Mouse (Mus musculus) brain, embryonic 14.5 days (tissue): ENCODE measurements around the gene Cadps2.

Source experiments
- CTCF ChIP-seq: fragments of 200-500 bp; IDR thresholded peaks from 2 replicates; pipeline ENCODE4 v1.5.1; 2012; ENCODE audit warnings: inconsistent platforms, mild to moderate bottlenecking, moderate library complexity, borderline replicate concordance; ENCODE audit not compliant: insufficient read depth, insufficient read length; ENCODE audit errors: extremely low read depth
- POLR2A ChIP-seq: fragments of 200-500 bp; IDR thresholded peaks from 2 replicates; pipeline ENCODE4 v1.6.1; 2012; ENCODE audit warnings: mild to moderate bottlenecking, inconsistent platforms, borderline replicate concordance; ENCODE audit not compliant: poor library complexity, insufficient read depth, insufficient read length, severe bottlenecking; ENCODE audit errors: extremely low read depth

DNA sequence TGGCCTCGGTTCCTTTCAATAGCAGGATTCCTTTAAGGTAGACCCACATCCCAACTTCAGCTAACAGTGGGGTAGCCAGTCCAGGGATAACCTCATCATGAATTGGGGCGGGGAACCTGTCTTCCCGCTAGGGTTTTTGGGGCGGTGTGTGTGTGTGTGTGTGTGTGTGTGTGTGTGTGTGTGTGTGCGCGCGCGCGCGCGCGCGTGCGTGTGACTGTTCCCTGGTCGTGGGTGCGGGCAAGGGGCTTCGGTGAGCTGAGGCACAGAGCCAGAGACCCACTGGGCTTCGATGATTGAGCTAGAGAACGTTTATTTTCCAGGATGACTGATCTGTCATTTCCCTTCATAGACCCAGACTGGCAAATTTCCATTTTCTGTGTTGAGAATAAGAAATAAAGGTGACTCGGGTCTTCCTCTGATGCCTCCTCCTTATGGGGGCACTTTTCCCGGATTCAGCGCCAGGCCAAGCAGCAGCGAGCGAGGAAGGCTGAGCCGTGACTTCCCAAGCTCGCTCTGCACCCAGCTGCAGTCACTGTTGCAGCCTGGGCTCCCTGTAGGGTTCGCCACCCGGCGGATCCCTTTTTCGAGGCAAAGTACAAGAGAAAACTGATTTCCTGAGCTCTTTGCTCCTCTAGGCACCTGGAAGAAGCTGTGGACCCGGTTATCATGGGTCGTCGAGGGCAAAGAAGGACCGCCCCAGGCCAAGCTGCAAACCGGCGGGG lies 579.0 kb downstream of the Cadps2 start:
- TF ChIP-seq CTCF (no peak), POLR2A (no peak)
